Mouse (Mus musculus) layer of hippocampus, adult 9-11 months (tissue): ENCODE data around the gene Zfp108.
"Not testable (repeated sequence)": the region's sequence is repeated elsewhere in the genome, so short reads cannot be mapped to it uniquely, and the experiment has no call there.

Source experiments
- DNase-seq: peaks from one replicate; pipeline ENCODE4 v3.0.0; 2022

Zfp108 gene

DNA sequence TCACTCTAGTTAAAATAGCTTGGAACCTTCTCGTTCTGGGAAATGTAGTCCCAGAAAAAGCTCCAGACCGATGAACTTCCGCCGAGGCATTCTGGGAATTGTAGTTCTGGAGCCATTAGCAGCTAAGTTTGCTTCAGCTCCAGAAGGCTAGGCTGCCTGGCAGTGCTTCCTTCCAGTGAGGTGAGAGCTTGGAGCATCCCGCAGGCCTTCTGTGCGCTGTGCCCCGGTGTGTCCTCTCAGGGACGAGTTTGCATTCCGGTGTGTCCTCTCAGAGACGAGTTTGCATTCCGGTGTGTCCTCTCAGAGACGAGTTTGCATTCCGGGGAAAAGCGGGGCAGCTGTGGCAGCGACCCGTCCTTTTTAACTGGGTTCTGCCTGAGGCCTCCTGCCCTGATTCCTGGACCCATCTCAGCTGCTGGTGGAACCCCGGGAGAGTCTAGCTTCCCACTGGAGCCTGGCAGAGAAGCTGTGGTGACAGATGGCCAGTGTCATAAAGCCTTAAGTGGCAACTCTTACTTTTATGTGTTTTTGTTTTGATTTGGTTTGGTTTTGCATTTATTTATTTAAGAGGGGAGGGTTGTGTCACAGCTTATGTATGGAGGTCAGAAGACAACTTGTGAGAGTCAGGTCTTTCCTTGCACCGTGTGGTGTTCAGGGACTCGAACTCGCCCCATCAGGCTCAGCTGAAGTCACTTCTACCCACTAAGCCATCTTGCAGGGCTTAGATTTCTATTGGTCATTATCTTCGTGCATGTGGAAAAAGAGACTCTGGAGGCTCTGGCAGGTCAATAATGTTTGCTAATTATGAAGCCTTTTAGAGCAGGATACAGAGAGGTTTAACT, at the start of gene Zfp108:
TSS of gene Zfp108 (plus strand) at position 162 of the 842 bp plus-strand sequence.
- peak; percentile 90 for DNase-seq

DNA sequence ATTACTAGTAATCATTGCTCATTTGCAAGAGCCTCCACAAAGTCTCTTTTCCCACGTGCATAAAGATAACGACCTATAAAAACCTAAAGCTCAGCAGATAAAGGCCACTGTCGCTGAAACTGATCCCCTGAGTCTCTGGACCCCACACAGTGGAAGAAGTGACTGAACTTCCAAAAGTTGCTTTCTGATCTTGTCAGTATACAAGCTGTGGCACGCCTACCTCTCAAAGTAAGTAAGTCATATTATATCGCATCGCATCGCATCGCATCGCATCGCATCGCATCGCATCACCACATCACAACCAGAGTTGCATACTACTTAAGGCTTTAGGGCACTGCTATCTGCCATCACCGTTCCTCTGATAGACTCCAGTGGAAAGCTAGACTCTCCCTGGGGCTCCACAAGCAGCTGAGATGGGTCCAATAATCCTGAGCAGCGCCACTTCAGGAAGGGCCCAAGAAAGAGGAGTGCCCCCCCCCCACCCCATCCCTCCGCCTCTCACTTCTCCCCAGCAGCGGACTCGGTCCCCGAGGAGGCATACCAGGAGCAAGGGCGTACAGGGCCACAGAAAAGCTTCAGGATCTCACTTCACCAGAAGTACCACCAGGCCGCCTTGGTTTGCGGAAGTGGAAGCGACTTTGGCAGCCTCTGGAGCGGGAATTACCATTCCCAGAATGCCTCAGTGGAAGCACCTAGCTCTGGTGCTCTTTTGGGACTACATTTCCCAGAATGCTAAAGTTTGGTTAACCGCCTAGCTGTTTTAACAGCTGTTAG, 46.9 kb upstream of the Zfp108 start:
- DNase-seq = peak; percentile 77

DNA sequence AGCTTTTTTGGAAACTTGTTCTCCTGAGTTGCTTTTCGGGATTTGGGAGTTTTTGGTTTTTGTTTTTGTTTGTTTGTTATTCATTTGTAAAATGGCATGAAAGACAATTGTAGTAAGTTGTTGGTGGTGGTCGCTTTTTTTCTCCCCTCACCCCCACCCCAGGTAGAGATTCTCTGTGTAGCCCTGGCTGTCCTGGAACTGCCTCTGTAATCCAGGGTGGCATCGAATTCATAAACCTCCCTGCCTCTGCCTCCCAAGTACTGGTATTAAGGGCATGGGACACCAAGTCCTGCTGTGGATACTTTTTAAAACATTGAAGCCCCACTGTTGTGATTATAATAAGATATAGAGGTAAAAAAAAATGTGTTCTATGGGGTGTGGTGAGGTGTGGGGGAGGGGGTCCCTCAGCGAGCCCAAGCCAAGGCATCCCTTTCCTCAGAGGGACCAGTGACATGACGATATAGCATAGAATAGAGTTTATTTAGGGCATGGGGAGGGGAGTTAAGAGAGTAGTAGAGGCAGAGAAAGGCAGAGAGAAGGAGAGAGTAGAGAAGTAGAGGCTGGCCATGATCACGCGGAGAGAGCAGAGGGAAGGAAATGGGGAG, 46.2 kb upstream of the Zfp108 start:
- no peak for DNase-seq

DNA sequence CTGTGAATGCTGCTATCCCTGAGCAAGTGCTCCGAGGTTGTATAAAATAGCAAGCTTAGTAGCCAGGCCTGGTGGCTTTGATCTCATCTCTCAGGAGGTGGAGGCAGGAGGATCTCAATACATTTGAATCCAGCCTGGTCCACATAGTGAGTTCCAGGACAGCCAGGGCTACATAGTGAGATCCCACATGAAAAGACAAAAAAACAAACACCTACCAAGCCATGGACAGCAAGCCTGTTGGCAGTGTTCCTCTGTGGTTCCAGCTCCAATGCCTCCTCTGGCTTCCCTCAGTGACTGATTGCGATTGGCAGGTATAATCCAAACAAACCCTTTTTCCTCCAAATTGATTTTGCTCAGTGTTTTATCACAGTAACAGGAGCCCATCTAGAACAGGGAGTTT, 44.3 kb upstream of the Zfp108 start:
- no peak for DNase-seq

DNA sequence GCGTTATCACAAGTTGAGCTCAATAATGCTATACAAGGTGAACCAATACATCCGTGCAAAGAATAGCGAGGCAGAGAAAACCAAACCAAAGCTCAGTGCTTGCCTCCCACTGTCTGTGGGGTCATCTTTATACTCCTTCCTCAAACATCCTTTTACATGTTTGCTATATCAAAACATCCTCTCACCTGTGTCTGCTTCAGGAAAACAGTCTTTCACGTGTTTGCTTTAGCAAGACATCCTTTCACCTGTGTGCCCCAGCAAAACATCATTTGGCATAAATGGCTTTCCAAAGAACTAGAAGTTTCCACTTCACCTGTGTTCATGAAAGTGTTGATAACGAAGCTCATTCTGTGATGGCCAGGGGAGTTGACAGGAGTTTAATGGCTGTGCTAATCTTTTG, 43.3 kb upstream of the Zfp108 start, which contains the start of gene Zfp111:
TSS of gene Zfp111 (minus strand) at position 101 of the 400 bp plus-strand sequence.
- no peak for DNase-seq

DNA sequence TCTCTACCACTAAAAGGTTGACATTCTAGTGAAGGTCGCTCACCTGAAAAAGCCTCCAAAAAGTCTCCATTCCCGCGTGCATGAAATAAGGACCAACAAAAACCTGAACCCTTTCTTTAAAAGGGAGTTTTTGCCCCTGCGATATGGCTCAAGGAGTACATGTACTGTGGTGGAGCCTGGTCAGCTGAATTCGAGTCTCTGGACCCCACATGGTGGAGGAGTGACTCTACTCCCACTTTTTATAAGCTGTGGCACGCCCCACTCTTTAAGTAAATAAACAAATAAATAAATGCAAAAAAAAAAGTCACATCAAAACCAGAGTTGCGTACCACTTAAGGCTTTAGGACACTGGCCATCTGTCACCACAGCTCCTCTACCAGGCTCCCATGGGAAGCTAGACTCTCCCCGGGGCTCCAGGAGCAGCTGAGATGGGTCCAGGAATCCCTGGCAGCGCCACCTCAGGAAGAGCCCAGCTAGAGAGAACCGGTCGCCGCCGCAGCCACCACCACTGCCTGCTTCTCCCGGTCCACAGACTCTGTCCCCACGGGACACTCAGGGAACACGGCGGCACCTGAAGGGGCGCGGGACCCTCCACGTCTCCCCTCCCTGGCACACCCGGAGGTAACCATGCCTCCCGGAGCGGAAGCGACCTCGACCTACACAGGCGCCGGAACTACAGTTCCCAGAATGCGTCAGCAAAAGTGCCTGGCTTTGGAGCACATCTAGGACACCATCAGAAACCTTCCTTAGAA, 17.4 kb upstream of the Zfp108 start, which contains the start of gene Zfp109:
TSS of gene Zfp109 (minus strand) at position 521 of the 752 bp plus-strand sequence.
- peak; percentile 73 for DNase-seq

DNA sequence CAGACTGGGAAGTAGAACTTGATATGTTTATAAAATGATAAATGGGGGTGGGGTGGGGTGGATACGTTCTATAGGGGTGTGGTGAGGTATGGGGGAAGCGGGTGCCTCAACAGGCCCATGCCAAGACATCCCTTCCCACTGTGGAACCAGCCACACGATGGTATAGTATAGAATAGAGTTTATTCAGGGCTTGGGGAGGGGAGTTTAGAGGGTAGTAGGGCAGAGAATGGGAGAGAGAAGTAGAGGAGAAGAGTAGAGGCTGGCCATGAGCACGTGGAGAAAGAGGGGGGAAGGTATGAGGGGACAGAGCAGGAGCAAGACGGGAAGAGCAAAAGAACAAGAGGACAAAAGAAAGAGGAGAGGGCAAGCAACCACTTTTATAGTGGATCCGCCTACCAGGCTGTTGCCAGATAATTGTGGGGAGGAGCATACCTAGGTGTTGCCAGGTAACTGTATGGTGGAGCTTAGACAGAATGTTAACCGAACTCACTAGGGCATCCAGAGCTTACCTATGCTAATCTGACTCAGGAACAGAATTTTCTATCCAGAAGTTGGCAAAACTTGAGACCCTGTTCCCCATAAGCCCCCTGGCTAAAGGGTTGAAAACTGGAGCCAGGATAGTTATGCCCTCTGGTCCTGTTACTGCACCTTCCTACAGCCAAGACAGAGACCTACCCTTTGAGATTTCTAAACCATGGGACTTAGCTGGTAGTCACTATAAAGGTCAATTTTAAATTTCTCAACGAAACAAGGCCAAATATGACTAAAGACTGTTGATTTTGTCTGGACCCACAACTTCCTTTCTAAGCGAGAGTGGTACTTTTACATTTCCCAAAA, 597 bp upstream of the Zfp108 start:
- no peak for DNase-seq

DNA sequence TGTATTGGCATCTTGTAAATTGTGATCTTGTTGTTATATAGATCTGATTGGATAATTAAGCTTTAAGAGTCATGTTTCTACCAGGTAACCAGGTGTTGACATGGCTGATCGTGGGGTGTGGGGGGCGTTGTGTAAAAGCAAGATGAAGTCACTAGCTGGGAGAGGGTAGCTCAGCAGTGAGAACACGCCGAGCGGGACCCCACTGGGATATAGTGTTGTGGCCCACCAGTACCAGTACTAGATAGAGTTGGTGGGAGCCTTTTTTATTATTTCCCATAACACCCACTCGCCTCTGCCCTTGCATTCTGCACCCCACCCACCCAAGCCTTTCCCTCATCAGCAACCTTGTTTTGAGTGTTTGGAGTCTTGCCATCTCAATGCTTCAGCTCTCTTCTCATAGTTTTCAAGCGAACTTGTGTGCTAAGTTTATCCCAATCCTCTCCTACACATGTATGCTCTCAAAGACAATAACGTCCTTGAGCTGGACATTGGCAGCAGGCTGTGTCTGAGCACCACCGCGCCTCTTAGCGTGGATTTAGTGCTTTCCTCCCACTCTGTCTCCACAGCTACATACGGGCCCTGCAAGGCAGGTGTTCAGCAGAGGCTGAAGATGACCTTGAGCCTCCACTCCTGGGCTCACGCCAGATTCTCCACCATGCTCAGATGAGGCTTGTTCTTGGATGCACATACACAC, 4.9 kb downstream of the Zfp108 start:
- no peak for DNase-seq

DNA sequence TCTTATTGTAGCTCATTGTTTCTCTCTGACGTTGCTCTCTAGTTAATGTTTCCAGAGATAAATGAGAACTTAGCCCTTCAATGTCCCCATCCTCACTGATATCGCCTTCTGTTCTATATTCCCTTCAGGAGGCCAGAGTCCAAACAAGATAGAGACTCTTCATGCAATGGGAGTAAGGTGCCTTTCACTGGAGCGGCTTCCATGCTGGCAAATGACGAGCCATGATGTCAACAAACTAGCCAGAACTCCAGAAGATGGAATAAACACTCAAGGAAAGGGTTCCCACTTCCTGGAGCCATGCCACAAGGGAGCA, 5.4 kb downstream of the Zfp108 start:
- no peak for DNase-seq

DNA sequence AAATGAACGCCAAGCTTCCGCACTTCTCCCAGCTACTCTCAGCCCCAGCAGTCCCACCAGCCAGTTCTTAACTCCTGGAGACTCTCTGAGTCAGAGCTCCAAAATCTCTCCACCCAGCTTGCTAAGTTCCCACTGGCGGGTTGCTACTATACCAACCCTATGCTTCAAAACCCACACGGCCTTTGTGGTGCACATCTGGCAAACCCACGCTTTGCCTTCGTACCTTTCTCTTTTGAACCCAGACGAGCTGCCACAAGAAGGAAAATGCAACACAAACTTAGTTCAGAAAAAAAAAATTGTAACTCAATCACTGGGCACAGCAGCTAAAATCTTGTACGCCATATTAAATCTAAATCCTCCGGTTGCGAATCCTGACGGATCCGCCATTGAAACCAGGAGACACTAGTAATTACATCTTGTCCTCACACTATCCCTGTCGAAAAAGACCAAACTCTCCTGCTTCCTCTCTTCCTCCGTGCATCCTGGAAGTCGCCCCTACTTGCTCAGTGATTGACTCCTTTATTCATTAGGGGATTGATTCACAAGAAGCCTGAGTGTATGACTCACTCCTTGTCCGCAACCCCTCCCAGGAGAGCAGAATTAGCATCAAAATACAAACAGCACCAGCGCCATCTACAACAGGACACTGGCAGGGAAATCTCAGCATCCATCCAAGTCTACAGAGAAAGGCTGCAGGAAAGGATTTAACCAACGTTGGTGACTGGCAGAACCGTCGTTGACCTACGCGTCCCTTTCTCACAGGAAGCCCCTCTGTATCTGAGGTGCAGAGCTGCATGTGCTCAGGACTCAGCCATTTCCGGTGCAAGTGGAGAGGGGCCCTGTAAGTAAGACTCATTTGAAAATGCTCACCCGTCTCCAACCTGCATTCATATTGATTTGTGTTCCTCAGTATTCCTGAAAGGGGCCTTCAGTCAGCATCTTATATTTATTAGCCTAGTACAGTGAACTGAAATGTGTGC, 13.9 kb downstream of the Zfp108 start:
- no peak for DNase-seq

DNA sequence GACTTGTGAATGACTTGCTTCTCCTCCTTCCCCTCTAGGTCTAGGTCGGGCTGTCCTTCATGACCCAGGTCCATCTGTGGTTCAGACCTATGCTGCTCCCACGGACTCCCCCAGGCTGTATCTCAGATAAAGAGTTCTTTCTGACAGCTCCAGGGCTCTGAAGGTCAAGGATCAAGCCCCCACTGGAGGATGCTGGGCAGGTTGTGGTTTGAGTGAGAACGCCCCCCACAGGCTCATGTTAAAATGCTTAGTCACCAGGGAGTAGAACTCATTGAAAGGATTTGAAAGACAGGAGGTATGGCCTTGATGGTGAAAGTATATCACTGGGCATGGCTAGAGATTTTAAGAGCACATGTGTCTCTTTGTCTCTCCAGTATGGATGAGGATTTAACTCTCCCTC, 14.7 kb downstream of the Zfp108 start:
- no peak for DNase-seq

DNA sequence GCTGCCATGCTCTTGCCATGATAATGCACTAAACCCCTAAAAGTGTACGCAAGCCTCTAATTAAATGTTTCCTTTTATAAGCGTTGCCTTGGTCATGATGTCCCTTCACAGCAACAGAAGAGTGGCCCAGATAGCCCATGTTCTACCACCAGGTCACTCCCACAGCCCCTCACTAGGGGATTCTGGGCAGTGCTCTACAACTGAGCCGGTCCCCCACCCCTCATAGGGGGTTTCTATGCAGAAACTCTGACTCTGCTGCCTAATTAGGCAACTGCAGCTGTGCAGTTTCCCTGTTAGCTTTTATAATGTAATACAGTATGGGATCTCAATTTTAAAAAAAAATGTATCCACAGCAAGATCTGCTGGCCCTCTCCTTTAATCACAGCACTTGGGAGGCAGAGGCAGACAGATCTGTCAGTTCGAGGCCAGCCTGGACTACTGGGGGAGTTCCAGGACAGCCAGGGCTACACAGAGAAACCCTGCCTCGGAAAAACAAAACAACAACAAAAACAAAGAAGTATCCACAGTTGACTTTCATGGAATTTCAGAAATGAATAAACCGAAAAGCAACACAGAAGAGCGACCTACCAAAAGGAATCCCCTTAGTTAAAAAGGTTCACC, 15.2 kb downstream of the Zfp108 start:
- DNase-seq = no peak

DNA sequence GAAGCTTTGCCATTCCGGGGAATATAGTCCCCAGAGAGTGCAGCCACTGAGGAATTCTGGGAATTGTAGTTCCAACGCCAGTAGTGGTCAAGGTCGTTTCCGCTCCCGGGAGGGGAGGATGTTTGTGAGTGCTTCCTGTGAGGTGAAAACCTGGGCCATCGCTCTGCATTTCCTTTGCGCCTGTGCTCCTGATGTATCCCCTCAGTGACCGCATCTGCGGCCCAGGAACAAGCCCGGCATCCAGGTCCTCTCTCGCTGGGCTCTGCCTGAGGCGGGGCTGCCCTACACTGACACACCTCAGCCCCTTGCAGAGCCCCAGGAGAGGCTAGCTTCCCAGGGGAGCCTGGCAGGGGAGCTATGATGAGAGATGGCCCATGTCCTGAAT, 15.7 kb downstream of the Zfp108 start, which contains the start of gene Zfp93:
TSS of gene Zfp93 (plus strand) at position 133 of the 385 bp plus-strand sequence.
- DNase-seq = peak; percentile 89

DNA sequence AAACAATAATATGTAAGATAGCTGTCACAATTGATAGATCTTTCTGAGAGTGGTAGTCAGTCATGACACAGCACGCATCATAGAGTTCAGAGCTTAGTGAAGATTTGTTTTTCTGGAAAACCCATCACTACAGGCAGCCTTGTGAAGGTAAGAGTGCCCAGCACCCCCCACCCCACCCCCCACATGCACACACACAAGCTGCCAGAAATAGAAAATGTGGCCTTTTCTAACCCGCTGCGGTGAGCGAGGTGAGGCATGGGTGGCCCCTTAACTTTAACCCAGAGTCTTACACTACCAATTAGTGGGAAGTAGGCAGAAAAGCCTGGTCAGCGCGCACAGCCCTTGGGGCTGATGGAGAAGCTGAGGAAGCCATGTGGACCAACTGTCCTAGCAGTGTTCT, 16.6 kb downstream of the Zfp108 start:
- no peak for DNase-seq

DNA sequence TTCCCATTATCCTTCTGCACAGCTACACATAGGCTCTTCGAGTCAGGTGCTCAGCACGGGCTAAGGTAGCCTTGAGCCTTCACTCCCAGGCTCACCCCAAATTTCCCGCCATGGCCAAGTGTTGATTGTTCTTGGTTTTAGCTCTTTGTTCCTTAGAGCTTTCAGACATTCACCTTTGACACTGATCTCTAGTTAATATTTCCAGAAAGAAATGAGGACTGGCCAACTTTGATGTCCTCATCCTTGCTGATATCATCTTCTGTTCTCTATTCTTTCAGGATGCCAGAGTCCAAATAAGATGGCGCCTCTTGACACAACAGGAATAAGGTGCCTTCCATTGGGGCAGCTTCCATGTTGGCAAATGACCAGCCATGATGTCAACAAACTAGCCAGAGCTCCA, 19.9 kb downstream of the Zfp108 start:
- DNase-seq = no peak

DNA sequence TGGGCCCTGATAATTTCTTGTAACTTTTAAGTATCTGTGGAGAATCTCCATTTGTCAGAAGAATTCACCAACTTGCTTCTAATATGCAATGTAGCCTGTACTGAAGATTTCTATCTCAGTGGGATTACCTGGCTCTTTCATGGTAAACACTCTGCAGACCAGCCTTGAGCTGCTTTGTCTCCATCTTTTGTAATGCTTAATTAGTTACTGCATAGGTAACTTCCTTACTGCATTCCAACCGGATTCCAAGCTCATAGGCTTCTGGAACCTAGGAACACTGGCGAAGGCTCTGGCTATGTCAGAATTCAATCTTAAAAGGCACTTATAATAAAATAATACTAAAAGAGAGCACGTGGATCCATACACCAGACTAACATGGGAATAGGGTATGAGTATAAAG, 24.2 kb downstream of the Zfp108 start:
- not testable (repeated sequence) for DNase-seq

DNA sequence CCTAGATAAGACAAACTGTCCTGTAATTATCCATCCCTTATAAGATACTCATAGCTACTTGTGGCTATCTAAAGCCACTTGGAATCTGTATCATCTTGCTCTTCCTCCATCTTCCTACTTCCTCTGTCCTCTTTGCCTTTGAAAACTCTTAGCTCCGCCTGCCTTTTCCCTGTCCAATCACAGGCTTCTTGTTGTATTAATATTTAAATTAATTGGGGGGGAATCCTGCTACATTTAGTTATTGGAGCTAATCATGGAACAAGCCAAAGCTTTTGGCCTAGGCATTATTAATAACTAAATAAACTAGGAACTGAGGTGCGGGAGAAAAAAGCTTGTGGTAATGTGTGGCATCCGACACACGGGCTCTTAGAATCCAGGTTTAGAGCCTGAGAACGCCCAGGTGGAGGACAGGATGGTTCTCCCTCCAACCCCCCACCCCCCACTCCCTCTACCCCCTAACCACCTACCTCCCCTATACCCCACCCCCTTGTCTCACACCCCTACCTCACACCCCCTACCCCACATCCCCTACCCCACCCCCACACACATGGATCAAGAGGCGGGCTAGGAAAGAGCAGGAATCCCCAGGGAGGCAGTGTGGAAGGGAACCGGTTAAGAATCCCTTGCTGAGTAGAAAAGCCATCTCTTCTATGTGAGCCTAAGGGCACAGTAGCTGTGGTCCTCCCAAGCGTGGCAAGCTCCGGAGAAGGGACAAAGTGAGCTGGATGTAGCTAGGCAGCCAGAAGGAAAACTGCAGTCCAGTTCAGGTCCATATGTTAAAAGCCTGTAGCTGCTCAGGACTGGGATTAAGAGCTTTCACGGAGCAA, 25.6 kb downstream of the Zfp108 start:
- no peak for DNase-seq

DNA sequence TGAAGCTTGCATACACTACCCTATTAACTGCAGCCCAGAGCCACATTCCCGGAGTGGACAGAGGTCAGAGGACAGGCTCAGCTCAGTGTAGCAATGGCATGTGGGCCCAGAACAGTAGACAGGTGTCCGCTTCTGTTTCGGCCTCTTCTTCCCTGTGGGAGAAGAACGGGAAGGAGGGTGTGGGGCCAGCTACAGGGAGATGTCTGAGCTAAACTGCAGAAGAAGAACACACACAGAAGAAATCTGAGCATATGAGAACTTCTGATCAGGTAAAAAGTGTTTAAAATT, 26.2 kb downstream of the Zfp108 start:
- DNase-seq = no peak

DNA sequence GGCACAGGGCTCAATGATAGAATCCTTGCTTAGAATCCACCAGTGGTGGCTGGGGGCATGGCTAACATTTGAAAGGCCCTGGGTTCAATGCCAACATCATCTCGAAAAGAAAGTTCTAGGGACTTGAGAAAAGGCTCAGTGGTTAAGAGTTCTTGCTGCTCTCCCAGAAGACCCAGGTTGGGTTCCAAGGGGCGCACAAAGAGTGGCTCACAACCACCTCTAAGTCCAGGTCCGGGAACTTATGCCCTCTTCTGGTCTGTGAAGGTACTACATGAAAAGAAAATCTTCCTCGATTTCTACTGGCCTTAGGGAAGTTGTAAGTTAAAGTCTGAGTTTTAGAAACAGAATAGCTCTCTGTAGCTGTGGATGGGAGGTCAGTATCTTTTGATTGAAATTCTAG, 31.5 kb downstream of the Zfp108 start:
- DNase-seq = no peak
